Mouse (Mus musculus): ENCODE data around the gene Lrba. TPM values are rescaled to one million over a fixed set of nuclear protein-coding genes. Genes with fewer than 3 reads are reported as not detected.

Gene Lrba
- polyA plus RNA-seq, 1 experiment, result 5.4 TPM

DNA sequence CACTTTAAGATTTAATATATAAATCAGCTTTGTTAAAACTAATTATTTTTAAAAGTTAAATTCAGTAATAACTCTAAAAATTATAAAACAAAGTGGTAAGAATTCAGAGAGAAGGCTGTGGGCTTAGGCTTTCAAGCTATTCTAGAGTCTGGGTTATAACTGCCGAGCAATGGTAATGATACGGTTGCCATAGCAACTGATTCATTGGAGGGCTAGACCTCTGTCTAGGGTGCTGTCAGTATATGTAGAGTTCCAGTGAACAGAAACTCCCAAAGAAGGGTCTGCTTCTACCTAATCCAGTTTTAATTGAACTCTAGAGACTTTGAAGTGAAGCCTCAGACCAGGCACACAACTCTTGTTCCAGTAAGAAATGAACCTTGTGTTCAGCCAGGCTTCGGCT, 377.8 kb downstream of the Lrba start:
- no peaks in the 10 kb centered on the region for H3K36me3 ChIP-seq (ENCODE audit: control insufficient read depth, insufficient read depth, low read length)
- no peak overlapping the region for H3K27ac ChIP-seq (ENCODE audit: control insufficient read depth, insufficient read depth, low read depth, low read length)
- H3K27me3 ChIP-seq (ENCODE audit: control insufficient read depth, insufficient read depth, low read length), result no peaks in the 10 kb centered on the region
- H3K4me1 ChIP-seq (ENCODE audit: control insufficient read depth, insufficient read depth, low read length), result no peaks in the 10 kb centered on the region
- no peak overlapping the region for H3K4me3 ChIP-seq (ENCODE audit: control insufficient read depth, low read depth, low read length)
- no peak for TF ChIP-seq CTCF (IDR thresholded peaks at IDR 0.05; ENCODE audit: control insufficient read depth, insufficient read depth, insufficient replicate concordance, low read depth, low read length)
- TF ChIP-seq POLR2A (IDR thresholded peaks at IDR 0.05; ENCODE audit: control insufficient read depth, low read depth, low read length), result no peak

GRCm38 (mm10) chr3:86605775-86606174, 381.3 kb downstream of the Lrba start:
- Histone ChIP-seq H3K36me3 (ENCODE audit: control insufficient read depth, insufficient read depth, low read length) (no peaks in the 10 kb centered on the region), H3K27me3 (ENCODE audit: control insufficient read depth, insufficient read depth, low read length) (no peaks in the 10 kb centered on the region), H3K27ac (ENCODE audit: control insufficient read depth, insufficient read depth, low read depth, low read length) (no peak overlapping the region), H3K4me3 (ENCODE audit: control insufficient read depth, low read depth, low read length) (no peak overlapping the region), H3K4me1 (ENCODE audit: control insufficient read depth, insufficient read depth, low read length) (no peaks in the 10 kb centered on the region)
- no peak for TF ChIP-seq POLR2A (IDR thresholded peaks at IDR 0.05; ENCODE audit: control insufficient read depth, low read depth, low read length)
- no peak for TF ChIP-seq CTCF (IDR thresholded peaks at IDR 0.05; ENCODE audit: control insufficient read depth, insufficient read depth, insufficient replicate concordance, low read depth, low read length)

- Histone ChIP-seq H3K36me3 (ENCODE audit: control insufficient read depth, insufficient read depth, low read length) (no peaks in the 10 kb centered on the region), H3K4me3 (ENCODE audit: control insufficient read depth, low read depth, low read length) (no peak overlapping the region), H3K27me3 (ENCODE audit: control insufficient read depth, insufficient read depth, low read length) (no peaks in the 10 kb centered on the region), H3K27ac (ENCODE audit: control insufficient read depth, insufficient read depth, low read depth, low read length) (no peak overlapping the region), H3K4me1 (ENCODE audit: control insufficient read depth, insufficient read depth, low read length) (no peaks in the 10 kb centered on the region)
- TF ChIP-seq POLR2A (IDR thresholded peaks at IDR 0.05; ENCODE audit: control insufficient read depth, low read depth, low read length), result no peak
Measured at GRCm38 (mm10) chr3:86627008-86627743, 402.7 kb downstream of the Lrba start.

DNA sequence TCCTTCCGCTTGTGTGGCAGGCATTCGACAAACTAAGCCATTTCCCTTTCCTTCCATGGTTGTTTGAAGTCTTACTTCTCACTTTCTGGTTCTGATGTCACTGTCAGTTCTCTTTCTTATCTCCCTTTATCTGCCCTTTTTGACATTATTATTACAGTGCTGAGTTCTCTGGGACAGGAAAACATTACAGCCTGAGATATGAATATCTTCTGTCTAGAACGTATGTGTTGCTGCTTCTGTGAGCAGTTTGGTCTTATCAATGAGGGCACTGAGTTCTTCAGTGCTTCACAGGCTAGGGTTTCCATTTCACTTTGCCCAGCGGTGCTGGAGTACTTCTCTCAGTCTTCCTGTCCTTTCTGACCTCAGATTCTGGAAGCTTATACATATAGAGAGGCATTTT, 404.9 kb downstream of the Lrba start:
- TF ChIP-seq POLR2A (IDR thresholded peaks at IDR 0.05; ENCODE audit: control insufficient read depth, low read depth, low read length) (no peak), CTCF (IDR thresholded peaks at IDR 0.05; ENCODE audit: control insufficient read depth, insufficient read depth, insufficient replicate concordance, low read depth, low read length) (no peak)
- H3K4me1 ChIP-seq (ENCODE audit: control insufficient read depth, insufficient read depth, low read length), result no peaks in the 10 kb centered on the region
- H3K4me3 ChIP-seq (ENCODE audit: control insufficient read depth, low read depth, low read length), result no peak overlapping the region
- H3K36me3 ChIP-seq (ENCODE audit: control insufficient read depth, insufficient read depth, low read length), result no peaks in the 10 kb centered on the region
- no peaks in the 10 kb centered on the region for H3K27me3 ChIP-seq (ENCODE audit: control insufficient read depth, insufficient read depth, low read length)
- no peak overlapping the region for H3K27ac ChIP-seq (ENCODE audit: control insufficient read depth, insufficient read depth, low read depth, low read length)

DNA sequence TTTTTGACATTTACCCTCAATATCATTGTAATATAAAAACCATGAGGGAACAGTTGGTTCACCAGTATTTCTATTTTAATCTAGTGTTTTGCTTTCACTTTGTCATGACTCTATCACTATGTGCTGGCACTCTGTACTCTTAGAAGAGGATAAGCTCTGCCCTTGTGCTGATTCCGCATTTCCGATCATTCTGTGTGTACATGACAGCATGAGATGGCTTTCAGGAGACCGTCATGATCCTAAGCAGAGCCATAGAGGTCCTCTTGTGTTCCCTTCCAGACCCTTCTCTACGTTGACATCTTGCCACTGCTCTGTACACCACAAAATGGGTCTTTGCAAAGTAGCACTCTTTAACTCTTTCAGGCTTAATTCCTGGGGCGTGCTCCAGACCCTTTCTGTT, 411.0 kb downstream of the Lrba start:
- Histone ChIP-seq H3K27ac (ENCODE audit: control insufficient read depth, insufficient read depth, low read depth, low read length) (no peak overlapping the region), H3K27me3 (ENCODE audit: control insufficient read depth, insufficient read depth, low read length) (no peaks in the 10 kb centered on the region), H3K4me1 (ENCODE audit: control insufficient read depth, insufficient read depth, low read length) (no peaks in the 10 kb centered on the region), H3K36me3 (ENCODE audit: control insufficient read depth, insufficient read depth, low read length) (no peaks in the 10 kb centered on the region), H3K4me3 (ENCODE audit: control insufficient read depth, low read depth, low read length) (no peak overlapping the region)
- TF ChIP-seq CTCF (IDR thresholded peaks at IDR 0.05; ENCODE audit: control insufficient read depth, insufficient read depth, insufficient replicate concordance, low read depth, low read length), result no peak
- no peak for TF ChIP-seq POLR2A (IDR thresholded peaks at IDR 0.05; ENCODE audit: control insufficient read depth, low read depth, low read length)

- H3K27ac ChIP-seq (ENCODE audit: control insufficient read depth, insufficient read depth, low read depth, low read length), result no peak overlapping the region
- H3K4me3 ChIP-seq (ENCODE audit: control insufficient read depth, low read depth, low read length), result no peak overlapping the region
- H3K4me1 ChIP-seq (ENCODE audit: control insufficient read depth, insufficient read depth, low read length), result no peaks in the 10 kb centered on the region
- H3K27me3 ChIP-seq (ENCODE audit: control insufficient read depth, insufficient read depth, low read length), result no peaks in the 10 kb centered on the region
- TF ChIP-seq POLR2A (IDR thresholded peaks at IDR 0.05; ENCODE audit: control insufficient read depth, low read depth, low read length), result no peak
- TF ChIP-seq CTCF (IDR thresholded peaks at IDR 0.05; ENCODE audit: control insufficient read depth, insufficient read depth, insufficient replicate concordance, low read depth, low read length), result no peak
- H3K36me3 ChIP-seq (ENCODE audit: control insufficient read depth, insufficient read depth, low read length), result no peaks in the 10 kb centered on the region
Measured at GRCm38 (mm10) chr3:86635940-86636339, 411.5 kb downstream of the Lrba start.

- no peaks in the 10 kb centered on the region for H3K4me1 ChIP-seq (ENCODE audit: control insufficient read depth, insufficient read depth, low read length)
- TF ChIP-seq CTCF (IDR thresholded peaks at IDR 0.05; ENCODE audit: control insufficient read depth, insufficient read depth, insufficient replicate concordance, low read depth, low read length), result no peak
- TF ChIP-seq POLR2A (IDR thresholded peaks at IDR 0.05; ENCODE audit: control insufficient read depth, low read depth, low read length), result no peak
- no peaks in the 10 kb centered on the region for H3K27me3 ChIP-seq (ENCODE audit: control insufficient read depth, insufficient read depth, low read length)
- no peak overlapping the region for H3K27ac ChIP-seq (ENCODE audit: control insufficient read depth, insufficient read depth, low read depth, low read length)
- H3K36me3 ChIP-seq (ENCODE audit: control insufficient read depth, insufficient read depth, low read length), result no peaks in the 10 kb centered on the region
- no peak overlapping the region for H3K4me3 ChIP-seq (ENCODE audit: control insufficient read depth, low read depth, low read length)
Measured at GRCm38 (mm10) chr3:86638552-86639348, 414.3 kb downstream of the Lrba start.

All from testis, adult 2 months (tissue).